Mouse (Mus musculus): ENCODE measurements around the gene Gm28897. TPM values are rescaled to one million over a fixed set of nuclear protein-coding genes. Genes with fewer than 3 reads are reported as not detected.
"Not testable (repeated sequence)": the region's sequence is repeated elsewhere in the genome, so short reads cannot be mapped to it uniquely, and the experiment has no call there.

Gm28897 gene
- polyA plus RNA-seq (2015; fragmentation: Nextera tagmentation; extraction: Ambion mirVana), result not detected in 2 replicates

- H3K9me3 ChIP-seq; H3K4me3 ChIP-seq; H3K4me1 ChIP-seq (replicated peaks); H3K27ac ChIP-seq (replicated peaks); H3K27me3 ChIP-seq; ATAC-seq (ENCODE audit: low read depth); H3K36me3 ChIP-seq; H3K9ac ChIP-seq; H3K4me2 ChIP-seq: not testable (repeated sequence)
- no CpG with 5 or more reads among the region's 6 CpGs for WGBS
Observed at GRCm38 (mm10) chrY:80926695-80927094, at the start of gene Gm28897. Gene Gm28897 (plus strand): TSS chrY:80926995.

All from neural tube, embryonic 13.5 days (tissue).